Comparison of ENCODE assay signal across 8 mouse cellular contexts in genomic region chr17:86302266-86302665, GRCm38 (mm10).
A peak's percentile ranks its signal among the peaks of the same experiment; 100 is the strongest.
DNase-seq lines count a peak whose midpoint lies in the region; ATAC-seq and TF ChIP-seq lines count a peak whose summit lies in the region.

No protein-coding gene starts in this region.

- H3K4me2 ChIP-seq in forebrain, embryonic 13.5 days = no peak overlapping the region
- H3K4me2 ChIP-seq in forebrain, embryonic 12.5 days = no peak overlapping the region
- H3K4me2 ChIP-seq in heart, embryonic 13.5 days = peak overlapping the region; percentile 43
- H3K4me2 ChIP-seq in limb, embryonic 14.5 days (replicated peaks; ENCODE audit: low read depth, low read length, severe bottlenecking) = no peak overlapping the region
- no peak overlapping the region for H3K4me2 ChIP-seq in midbrain, embryonic 11.5 days

- DNase-seq in urinary bladder, postnatal 25 days (ENCODE audit: low spot score) = peak; percentile 25
- DNase-seq in urinary bladder, adult 2 months (ENCODE audit: low spot score) = no peak
- peak; percentile 71 for DNase-seq in limb, embryonic 14.5 days (ENCODE audit: low spot score)
- no peak for DNase-seq in midbrain, embryonic 11.5 days (ENCODE audit: low spot score, missing footprints)

- H3K4me3 ChIP-seq in forebrain, embryonic 13.5 days = no peak overlapping the region
- H3K4me3 ChIP-seq in forebrain, embryonic 12.5 days (replicated peaks) = no peak overlapping the region
- no peak overlapping the region for H3K4me3 ChIP-seq in heart, embryonic 13.5 days
- H3K4me3 ChIP-seq in limb, embryonic 14.5 days (replicated peaks; ENCODE audit: low read length) = no peak overlapping the region
- H3K4me3 ChIP-seq in midbrain, embryonic 11.5 days (ENCODE audit: low read depth, low read length) = no peak overlapping the region

- no peak overlapping the region for H3K27ac ChIP-seq in forebrain, embryonic 13.5 days
- H3K27ac ChIP-seq in forebrain, embryonic 12.5 days = no peak overlapping the region
- H3K27ac ChIP-seq in heart, embryonic 13.5 days (replicated peaks) = peak overlapping the region; percentile 95
- H3K27ac ChIP-seq in limb, embryonic 14.5 days (replicated peaks; ENCODE audit: low read depth, low read length) = peak overlapping the region; percentile 48; the same call in 1 of the 2 replicates
- H3K27ac ChIP-seq in midbrain, embryonic 11.5 days (ENCODE audit: low read depth, low read length) = no peak overlapping the region

- ATAC-seq in forebrain, embryonic 13.5 days = peak; percentile 46; the same call in 1 of the 2 replicates
- no peak for ATAC-seq in forebrain, embryonic 12.5 days (ENCODE audit: low FRiP score)
- no peak; the same call in 1 of the 2 replicates for ATAC-seq in heart, embryonic 13.5 days (ENCODE audit: extremely low read depth, insufficient number of reproducible peaks, low FRiP score, low TSS enrichment)
- peak; percentile 48; the same call in 1 of the 2 replicates for ATAC-seq in limb, embryonic 14.5 days (ENCODE audit: low FRiP score, low read depth)
- no peak for ATAC-seq in granulocyte monocyte progenitor cell, adult 5-6 weeks (replicated peaks; ENCODE audit: poor library complexity, severe bottlenecking)
- ATAC-seq in midbrain, embryonic 11.5 days (ENCODE audit: low FRiP score) = no peak

- TF ChIP-seq POLR2A in limb, embryonic 14.5 days (IDR thresholded peaks at IDR 0.05; ENCODE audit: borderline replicate concordance, extremely low read depth, insufficient read depth, insufficient read length) = no peak

- 95% methylated on average over 11 of the region's 11 CpGs for WGBS in forebrain, embryonic 13.5 days
- 96% methylated on average over 11 of the region's 11 CpGs for WGBS in forebrain, embryonic 12.5 days
- WGBS in heart, embryonic 13.5 days = 54% methylated on average over 11 of the region's 11 CpGs
- 76% methylated on average over 11 of the region's 11 CpGs for WGBS in limb, embryonic 14.5 days
- 95% methylated on average over 11 of the region's 11 CpGs for WGBS in midbrain, embryonic 11.5 days

- no peak overlapping the region for H3K9ac ChIP-seq in forebrain, embryonic 13.5 days
- no peak overlapping the region for H3K9ac ChIP-seq in forebrain, embryonic 12.5 days
- peak overlapping the region; percentile 63 for H3K9ac ChIP-seq in heart, embryonic 13.5 days
- H3K9ac ChIP-seq in limb, embryonic 14.5 days (ENCODE audit: low read depth, low read length, severe bottlenecking) = no peak overlapping the region
- no peak overlapping the region for H3K9ac ChIP-seq in midbrain, embryonic 11.5 days (ENCODE audit: low read length)

- H3K27me3 ChIP-seq in forebrain, embryonic 13.5 days = no peaks in the 10 kb centered on the region
- no peaks in the 10 kb centered on the region for H3K27me3 ChIP-seq in forebrain, embryonic 12.5 days
- no peaks in the 10 kb centered on the region for H3K27me3 ChIP-seq in heart, embryonic 13.5 days (replicated peaks)
- no peaks in the 10 kb centered on the region for H3K27me3 ChIP-seq in limb, embryonic 14.5 days (ENCODE audit: control insufficient read depth, insufficient read depth, low read length)
- H3K27me3 ChIP-seq in midbrain, embryonic 11.5 days (ENCODE audit: control insufficient read depth, insufficient read depth, low read length) = no peaks in the 10 kb centered on the region

- no peaks in the 10 kb centered on the region for H3K9me3 ChIP-seq in forebrain, embryonic 13.5 days (replicated peaks)
- H3K9me3 ChIP-seq in forebrain, embryonic 12.5 days = no peaks in the 10 kb centered on the region
- H3K9me3 ChIP-seq in heart, embryonic 13.5 days = no peaks in the 10 kb centered on the region
- no peaks in the 10 kb centered on the region for H3K9me3 ChIP-seq in limb, embryonic 14.5 days (ENCODE audit: control insufficient read depth, low read length)
- H3K9me3 ChIP-seq in midbrain, embryonic 11.5 days (ENCODE audit: control insufficient read depth, low read length) = no peaks in the 10 kb centered on the region

- peaks cover 6% of the 10 kb centered on the region for H3K4me1 ChIP-seq in forebrain, embryonic 13.5 days
- H3K4me1 ChIP-seq in forebrain, embryonic 12.5 days = 0 out of 2 replicates have a peak, but pooled peaks cover 2% of the 10 kb centered on the region
- peaks cover 74% of the 10 kb centered on the region for H3K4me1 ChIP-seq in heart, embryonic 13.5 days
- H3K4me1 ChIP-seq in limb, embryonic 14.5 days (ENCODE audit: control insufficient read depth, insufficient read depth, low read length) = peaks cover 4% of the 10 kb centered on the region
- peaks cover 6% of the 10 kb centered on the region; the same call in 1 of the 2 replicates for H3K4me1 ChIP-seq in midbrain, embryonic 11.5 days (ENCODE audit: control insufficient read depth, insufficient read depth, low read length)

- no peaks in the 10 kb centered on the region for H3K36me3 ChIP-seq in forebrain, embryonic 13.5 days (ENCODE audit: poor library complexity, severe bottlenecking)
- no peaks in the 10 kb centered on the region for H3K36me3 ChIP-seq in forebrain, embryonic 12.5 days (replicated peaks)
- H3K36me3 ChIP-seq in heart, embryonic 13.5 days = no peaks in the 10 kb centered on the region
- H3K36me3 ChIP-seq in limb, embryonic 14.5 days (ENCODE audit: control insufficient read depth, insufficient read depth, low read length) = no peaks in the 10 kb centered on the region
- no peaks in the 10 kb centered on the region for H3K36me3 ChIP-seq in midbrain, embryonic 11.5 days (ENCODE audit: control insufficient read depth, insufficient read depth, low read length)

Comparison
In these comparisons a context has a peak if more than half of its experiments do, and no peak if none do; other contexts are left out.
1. ATAC-seq: peak in forebrain, embryonic 13.5 days (single experiment) and limb, embryonic 14.5 days (single experiment); none in forebrain, embryonic 12.5 days (single experiment), heart, embryonic 13.5 days (single experiment), granulocyte monocyte progenitor cell, adult 5-6 weeks (single experiment) and midbrain, embryonic 11.5 days (single experiment).
2. DNase-seq: peak in urinary bladder, postnatal 25 days (single experiment) and limb, embryonic 14.5 days (single experiment); none in urinary bladder, adult 2 months (single experiment) and midbrain, embryonic 11.5 days (single experiment).
3. H3K27ac ChIP-seq: peak in heart, embryonic 13.5 days (single experiment) and limb, embryonic 14.5 days (single experiment); none in forebrain, embryonic 13.5 days (single experiment), forebrain, embryonic 12.5 days (single experiment) and midbrain, embryonic 11.5 days (single experiment).